Mouse (Mus musculus): ENCODE results near the gene Gm3045.

- TF ChIP-seq GATA1 (IDR thresholded peaks at IDR 0.05; ENCODE audit: borderline replicate concordance, low read length) (no peak), CTCF (IDR thresholded peaks at IDR 0.05; ENCODE audit: low read depth, low read length) (no peak), TAL1 (conservative IDR thresholded peaks at IDR 0.05; ENCODE audit: low read depth, low read length) (no peak), POLR2AphosphoS5 (IDR thresholded peaks at IDR 0.05; ENCODE audit: insufficient replicate concordance, low read depth, low read length) (no peak), GATA2 (IDR thresholded peaks at IDR 0.05; ENCODE audit: borderline replicate concordance, low read depth, low read length) (no peak)
These were observed 6.9 kb upstream of the Gm3045 start for GRCm38 (mm10) chr13:56419538-56419937.
